Mouse (Mus musculus) cortical plate, adult 2 months (tissue): ENCODE results near the gene Slc12a5. TPM values are rescaled to one million over a fixed set of nuclear protein-coding genes. Genes with fewer than 3 reads are reported as not detected.

Experiments used
- H3K27ac ChIP-seq: fragments of 200-500 bp; 2 replicates; pipeline ENCODE4 v1.5.1; 2012; ENCODE audit warnings: low read length, control low read depth, inconsistent platforms; ENCODE audit not compliant: insufficient read depth
- H3K4me1 ChIP-seq: fragments of 200-500 bp; 2 replicates; pipeline ENCODE4 v1.6.1; 2011; ENCODE audit warnings: low read length; ENCODE audit not compliant: control insufficient read depth, insufficient read depth
- H3K4me3 ChIP-seq: fragments of 200-500 bp; 2 replicates; pipeline ENCODE4 v1.5.1; 2011; ENCODE audit warnings: mild to moderate bottlenecking, low read length, control low read depth; ENCODE audit not compliant: insufficient read depth
- CTCF ChIP-seq: fragments of 200-500 bp; IDR thresholded peaks from 2 replicates; pipeline ENCODE4 v1.5.1; 2011; ENCODE audit warnings: mild to moderate bottlenecking, control low read depth, low read length; ENCODE audit not compliant: insufficient read depth; ENCODE audit errors: extremely low read depth
- POLR2A ChIP-seq: fragments of 200-500 bp; IDR thresholded peaks from 2 replicates; pipeline ENCODE4 v1.6.1; 2011; ENCODE audit warnings: mild to moderate bottlenecking, low read length, control low read depth; ENCODE audit not compliant: insufficient read depth; ENCODE audit errors: extremely low read depth
- polyA plus RNA-seq: library from polyadenylated mRNA; depleted of rRNA; stranded (reverse); fragments of >200 nt; gene quantifications from 2 replicates; pipeline ENCODE4 v1.2.3, GENCODE M21; 2012

Gene Slc12a5
- polyA plus RNA-seq, 1 experiment = 396 TPM

- Histone ChIP-seq H3K4me3 (no peak overlapping the region), H3K4me1 (peaks cover 2% of the 10 kb centered on the region; the same call in 1 of the 2 replicates), H3K27ac (no peak overlapping the region)
- no peak; the same call in 1 of the 2 replicates for TF ChIP-seq CTCF
Observed at GRCm38 (mm10) chr2:164957548-164958315, 2.9 kb upstream of the Slc12a5 start.

DNA sequence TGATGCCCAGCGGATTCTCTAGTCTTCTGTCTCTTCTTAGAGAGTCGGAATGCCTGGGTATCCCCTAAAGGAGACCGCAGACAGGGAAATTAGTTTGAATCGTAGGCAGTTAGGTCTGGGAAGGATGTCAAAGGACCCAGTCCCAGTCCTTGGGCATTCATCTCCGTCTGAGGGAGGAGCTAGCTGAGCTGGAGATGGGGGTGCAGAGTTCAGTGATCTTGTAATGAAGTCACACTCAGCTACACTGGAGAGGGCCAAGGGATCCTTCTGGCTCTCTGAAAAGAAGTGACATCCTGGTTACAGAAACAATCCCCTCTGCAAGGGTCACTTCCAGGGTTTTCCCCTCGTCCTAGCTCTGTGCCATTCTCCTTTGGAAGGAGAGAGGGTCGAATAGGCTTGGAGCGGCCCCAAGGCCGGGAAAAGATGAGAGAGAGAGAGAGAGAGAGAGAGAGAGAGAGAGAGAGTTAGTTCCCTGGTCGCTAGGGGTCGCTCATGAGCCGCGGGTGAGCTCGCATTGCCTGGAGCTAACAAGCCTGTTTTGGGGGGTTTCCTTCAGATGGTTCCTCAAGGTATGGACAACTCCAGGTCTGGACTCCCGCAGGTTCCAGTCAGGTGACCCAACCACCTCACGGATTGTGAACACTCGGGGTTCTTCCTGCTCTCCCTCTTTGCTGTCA is 1.0 kb downstream of the Slc12a5 start:
- Histone ChIP-seq H3K4me1 (peaks cover 11% of the 10 kb centered on the region), H3K27ac (no peak overlapping the region), H3K4me3 (peak overlapping the region; percentile 49)
- TF ChIP-seq POLR2A (no peak), CTCF (peak; percentile 73)

- TF ChIP-seq POLR2A (no peak), CTCF (no peak)
- no peak overlapping the region; the same call in 1 of the 2 replicates for H3K4me3 ChIP-seq
- H3K27ac ChIP-seq = no peak overlapping the region
- H3K4me1 ChIP-seq = peaks cover 11% of the 10 kb centered on the region
Observed at GRCm38 (mm10) chr2:164962183-164962580, 1.6 kb downstream of the Slc12a5 start.

- no peak overlapping the region for H3K4me3 ChIP-seq
- TF ChIP-seq POLR2A (peak; percentile 19; the same call in 1 of the 2 replicates), CTCF (no peak)
- H3K4me1 ChIP-seq = peaks cover 12% of the 10 kb centered on the region
- H3K27ac ChIP-seq = peak overlapping the region; percentile 51
Observed at GRCm38 (mm10) chr2:164964242-164964894, 3.8 kb downstream of the Slc12a5 start.

DNA sequence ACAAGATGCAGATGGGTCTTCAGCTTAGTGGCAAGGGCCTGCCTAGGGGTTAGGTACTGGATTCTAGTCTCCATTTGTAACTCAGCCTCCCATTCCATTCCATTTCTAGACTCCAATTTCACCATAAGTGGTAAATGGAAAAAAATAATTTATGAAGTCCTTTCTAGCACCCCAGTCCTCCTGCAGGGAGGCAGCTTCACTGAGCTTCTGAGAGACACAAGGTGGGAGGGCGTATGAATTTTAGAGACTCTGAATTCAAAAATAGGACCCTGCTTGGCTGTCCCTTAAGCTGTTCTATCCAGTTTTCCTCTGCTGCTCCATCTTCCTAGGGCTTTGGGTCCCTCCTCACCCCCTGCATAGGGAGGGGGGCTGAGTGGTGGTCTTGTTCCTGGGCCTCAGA is 4.4 kb downstream of the Slc12a5 start:
- peak overlapping the region; percentile 51 for H3K27ac ChIP-seq
- H3K4me3 ChIP-seq = no peak overlapping the region
- TF ChIP-seq CTCF (no peak), POLR2A (no peak)
- H3K4me1 ChIP-seq = peaks cover 12% of the 10 kb centered on the region

DNA sequence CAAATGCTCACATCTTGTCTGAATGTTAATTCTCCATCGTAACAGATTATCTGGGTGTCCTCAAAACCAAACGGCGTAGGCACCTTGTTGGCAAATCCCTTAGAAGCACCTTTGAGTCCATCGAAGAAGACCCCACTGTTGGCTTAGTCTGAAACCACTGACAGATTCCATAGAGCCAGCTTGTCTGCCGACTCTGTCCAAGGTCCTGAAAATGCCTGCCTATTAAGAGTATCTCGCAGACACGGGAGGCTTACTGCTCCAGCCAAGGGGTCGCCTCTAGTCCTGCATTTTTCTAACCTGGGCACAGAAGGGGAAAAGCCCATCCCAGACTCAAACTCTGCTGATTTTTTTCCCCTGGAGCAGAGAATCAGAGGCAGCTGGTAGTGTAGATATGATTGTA is 5.8 kb downstream of the Slc12a5 start:
- Histone ChIP-seq H3K27ac (no peak overlapping the region), H3K4me3 (no peak overlapping the region), H3K4me1 (peaks cover 12% of the 10 kb centered on the region)
- TF ChIP-seq CTCF (no peak), POLR2A (no peak)

DNA sequence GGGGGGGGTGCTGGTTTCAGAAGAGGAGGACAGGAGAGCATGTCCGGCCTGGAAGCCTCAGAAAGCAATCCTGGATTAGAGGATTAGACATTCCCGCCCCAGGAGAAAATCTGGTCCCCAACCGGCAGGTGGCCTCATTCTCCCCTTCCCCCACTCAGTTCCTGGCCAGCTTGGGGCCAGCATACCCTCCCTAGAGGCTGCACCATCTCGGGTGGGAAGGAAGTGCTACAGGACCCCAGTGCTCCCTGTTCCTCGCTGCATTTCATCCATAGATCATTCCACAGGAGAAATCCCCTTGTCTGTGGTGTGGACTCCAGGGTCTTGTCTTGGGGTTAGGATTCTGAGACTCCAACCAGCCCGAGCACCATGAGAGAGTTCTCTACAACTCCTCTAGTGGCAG is 6.6 kb downstream of the Slc12a5 start:
- H3K4me3 ChIP-seq = peak overlapping the region; percentile 59
- H3K4me1 ChIP-seq = peaks cover 12% of the 10 kb centered on the region
- TF ChIP-seq CTCF (peak; percentile 26; the same call in 1 of the 2 replicates), POLR2A (no peak)
- H3K27ac ChIP-seq = peak overlapping the region; percentile 89

- Histone ChIP-seq H3K4me3 (peak overlapping the region; percentile 59), H3K27ac (peak overlapping the region; percentile 89), H3K4me1 (peaks cover 13% of the 10 kb centered on the region)
- TF ChIP-seq CTCF (no peak), POLR2A (peak; percentile 60)
Observed at GRCm38 (mm10) chr2:164967761-164968440, 7.3 kb downstream of the Slc12a5 start.

DNA sequence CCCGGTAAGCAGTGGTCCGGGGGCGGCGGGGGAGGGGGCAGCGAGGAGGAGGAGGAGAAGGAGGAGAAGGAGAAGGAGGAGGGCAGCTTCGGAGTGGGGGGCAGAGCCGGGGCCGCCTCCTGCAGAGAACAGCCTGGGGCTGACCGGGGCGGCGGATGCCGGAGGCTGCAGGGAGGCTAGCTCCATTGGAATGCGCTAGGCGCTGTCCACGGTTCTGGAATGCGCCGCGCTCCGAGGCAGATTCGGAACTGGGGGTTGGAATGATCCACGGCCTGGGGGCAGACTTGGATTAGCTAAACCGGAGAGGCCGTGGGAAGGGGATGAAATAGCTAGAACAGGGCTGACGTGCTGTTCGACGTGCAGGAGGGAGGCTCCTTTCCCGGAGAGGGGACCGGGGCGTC is 7.8 kb downstream of the Slc12a5 start:
- H3K4me3 ChIP-seq = peak overlapping the region; percentile 59
- H3K27ac ChIP-seq = peak overlapping the region; percentile 89
- TF ChIP-seq CTCF (no peak), POLR2A (0 out of 2 replicates have a peak, but pooled peaks have one; percentile 37)
- H3K4me1 ChIP-seq = peaks cover 14% of the 10 kb centered on the region

- H3K4me3 ChIP-seq = peak overlapping the region; percentile 59
- peaks cover 16% of the 10 kb centered on the region for H3K4me1 ChIP-seq
- H3K27ac ChIP-seq = peak overlapping the region; percentile 89
- TF ChIP-seq CTCF = no peak
- TF ChIP-seq POLR2A = peak; percentile 55; the same call in 1 of the 2 replicates
Observed at GRCm38 (mm10) chr2:164969348-164969781, 8.8 kb downstream of the Slc12a5 start.
